Mouse (Mus musculus): ENCODE measurements around the gene Nwd2. TPM values are rescaled to one million over a fixed set of nuclear protein-coding genes. Genes with fewer than 3 reads are reported as not detected.

Gene Nwd2
- polyA plus RNA-seq, 1 experiment from 2014 or later: 26.3 TPM

GRCm38 (mm10) chr5:63735521-63735920 lies 86.6 kb downstream of the Nwd2 start:
- 76% methylated on average over 7 of the region's 7 CpGs for WGBS
- no peak for ATAC-seq (ENCODE audit: low read depth)

DNA sequence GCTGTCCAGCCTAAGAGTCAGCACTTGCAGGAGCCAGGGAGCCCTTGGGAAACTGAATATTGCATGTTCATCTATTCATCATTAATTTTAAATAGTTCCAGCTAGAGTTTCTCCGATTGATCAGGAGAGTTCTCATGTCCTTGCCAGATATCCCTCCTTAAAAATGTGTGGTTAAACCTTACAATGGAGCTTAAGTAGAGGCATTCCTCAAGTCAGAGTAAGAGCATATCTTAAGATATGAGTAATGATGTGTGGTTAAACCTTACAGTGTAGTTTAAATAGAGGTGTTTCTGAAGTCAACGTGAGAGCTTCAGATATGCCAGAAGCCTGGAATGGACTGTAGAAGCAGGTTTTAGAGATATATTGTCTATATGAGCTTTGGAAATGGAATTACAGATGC lies 94.5 kb downstream of the Nwd2 start:
- no peak for ATAC-seq (ENCODE audit: low read depth)
- WGBS: 95% methylated on average over 2 of the region's 2 CpGs
- H3K4me3 ChIP-seq (ENCODE audit: low read depth, low read length): no peak overlapping the region

More at GRCm38 (mm10) chr5:63735521-63735920, 86.6 kb downstream of the Nwd2 start:
- no peak overlapping the region for H3K27ac ChIP-seq (ENCODE audit: low read depth, low read length)
- H3K9me3 ChIP-seq (ENCODE audit: control insufficient read depth, low read length): no peaks in the 10 kb centered on the region
- no peak overlapping the region for H3K4me2 ChIP-seq (ENCODE audit: low read depth, low read length)
- H3K36me3 ChIP-seq (ENCODE audit: control insufficient read depth, insufficient read depth, low read length): no peaks in the 10 kb centered on the region
- no peaks in the 10 kb centered on the region for H3K27me3 ChIP-seq (ENCODE audit: control insufficient read depth, insufficient read depth, low read length)
- H3K9ac ChIP-seq (replicated peaks; ENCODE audit: low read depth, low read length): no peak overlapping the region
- no peak overlapping the region for H3K4me3 ChIP-seq (ENCODE audit: low read depth, low read length)
- H3K4me1 ChIP-seq (ENCODE audit: control insufficient read depth, insufficient read depth, low read length): no peaks in the 10 kb centered on the region

DNA sequence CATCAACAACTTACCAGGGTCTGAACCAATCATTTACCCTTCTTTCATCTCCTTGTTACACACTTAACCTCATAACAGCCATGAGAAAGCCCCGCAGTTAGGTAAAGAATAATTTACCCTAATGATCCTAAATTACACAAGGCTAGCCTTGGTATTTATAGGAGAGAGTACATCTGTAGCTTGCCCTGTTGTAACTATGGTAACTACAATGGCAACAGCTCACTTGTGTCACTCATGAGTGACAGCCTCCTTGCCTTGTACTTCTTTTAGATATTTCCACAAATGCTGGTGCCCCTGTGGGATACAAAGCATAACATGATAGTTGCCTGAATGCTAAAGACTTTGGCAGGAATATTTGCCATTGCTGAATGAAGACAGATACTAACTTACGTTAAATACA lies 99.4 kb downstream of the Nwd2 start:
- Histone ChIP-seq H3K9ac (replicated peaks; ENCODE audit: low read depth, low read length) (no peak overlapping the region), H3K4me2 (ENCODE audit: low read depth, low read length) (no peak overlapping the region), H3K4me3 (ENCODE audit: low read depth, low read length) (no peak overlapping the region), H3K36me3 (ENCODE audit: control insufficient read depth, insufficient read depth, low read length) (no peaks in the 10 kb centered on the region), H3K27ac (ENCODE audit: low read depth, low read length) (no peak overlapping the region), H3K4me1 (ENCODE audit: control insufficient read depth, insufficient read depth, low read length) (no peaks in the 10 kb centered on the region), H3K9me3 (ENCODE audit: control insufficient read depth, low read length) (no peaks in the 10 kb centered on the region), H3K27me3 (ENCODE audit: control insufficient read depth, insufficient read depth, low read length) (no peaks in the 10 kb centered on the region)
- peak; percentile 28; the same call in 1 of the 2 replicates for ATAC-seq (ENCODE audit: low read depth)
- WGBS: 62% methylated on average over 2 of the region's 2 CpGs

More for the DNA sequence above, 94.5 kb downstream of the Nwd2 start:
- H3K9me3 ChIP-seq (ENCODE audit: control insufficient read depth, low read length): no peaks in the 10 kb centered on the region
- no peak overlapping the region for H3K4me2 ChIP-seq (ENCODE audit: low read depth, low read length)
- H3K27me3 ChIP-seq (ENCODE audit: control insufficient read depth, insufficient read depth, low read length): no peaks in the 10 kb centered on the region
- H3K9ac ChIP-seq (replicated peaks; ENCODE audit: low read depth, low read length): no peak overlapping the region
- H3K4me1 ChIP-seq (ENCODE audit: control insufficient read depth, insufficient read depth, low read length): no peaks in the 10 kb centered on the region
- no peak overlapping the region for H3K27ac ChIP-seq (ENCODE audit: low read depth, low read length)
- no peaks in the 10 kb centered on the region for H3K36me3 ChIP-seq (ENCODE audit: control insufficient read depth, insufficient read depth, low read length)

DNA sequence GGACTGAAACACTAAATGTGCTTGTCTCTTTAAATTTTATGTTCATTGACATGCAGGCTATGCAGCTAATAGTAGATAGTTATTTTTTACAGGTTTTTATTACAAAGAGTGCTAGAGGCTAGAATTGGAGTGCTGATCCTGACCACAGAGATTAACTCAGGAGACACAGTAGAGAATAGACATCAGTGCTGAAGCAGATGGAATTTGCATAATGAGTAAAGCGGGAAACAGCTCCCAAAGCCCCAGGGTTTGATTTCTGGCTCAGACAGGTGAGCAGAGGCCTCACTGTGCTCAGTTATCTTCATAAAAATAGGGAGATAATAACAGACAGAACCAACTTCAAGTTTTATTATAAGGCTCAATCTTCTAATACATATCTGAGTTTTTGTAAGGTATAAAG lies 99.9 kb downstream of the Nwd2 start:
- ATAC-seq (ENCODE audit: low read depth): 0 out of 2 replicates have a peak, but pooled peaks have one; percentile 34
- Histone ChIP-seq H3K9me3 (ENCODE audit: control insufficient read depth, low read length) (no peaks in the 10 kb centered on the region), H3K27me3 (ENCODE audit: control insufficient read depth, insufficient read depth, low read length) (no peaks in the 10 kb centered on the region), H3K27ac (ENCODE audit: low read depth, low read length) (no peak overlapping the region), H3K9ac (replicated peaks; ENCODE audit: low read depth, low read length) (no peak overlapping the region), H3K4me1 (ENCODE audit: control insufficient read depth, insufficient read depth, low read length) (no peaks in the 10 kb centered on the region), H3K4me2 (ENCODE audit: low read depth, low read length) (no peak overlapping the region), H3K36me3 (ENCODE audit: control insufficient read depth, insufficient read depth, low read length) (no peaks in the 10 kb centered on the region), H3K4me3 (ENCODE audit: low read depth, low read length) (no peak overlapping the region)
- 59% methylated on average over 1 of the region's 1 CpGs for WGBS

DNA sequence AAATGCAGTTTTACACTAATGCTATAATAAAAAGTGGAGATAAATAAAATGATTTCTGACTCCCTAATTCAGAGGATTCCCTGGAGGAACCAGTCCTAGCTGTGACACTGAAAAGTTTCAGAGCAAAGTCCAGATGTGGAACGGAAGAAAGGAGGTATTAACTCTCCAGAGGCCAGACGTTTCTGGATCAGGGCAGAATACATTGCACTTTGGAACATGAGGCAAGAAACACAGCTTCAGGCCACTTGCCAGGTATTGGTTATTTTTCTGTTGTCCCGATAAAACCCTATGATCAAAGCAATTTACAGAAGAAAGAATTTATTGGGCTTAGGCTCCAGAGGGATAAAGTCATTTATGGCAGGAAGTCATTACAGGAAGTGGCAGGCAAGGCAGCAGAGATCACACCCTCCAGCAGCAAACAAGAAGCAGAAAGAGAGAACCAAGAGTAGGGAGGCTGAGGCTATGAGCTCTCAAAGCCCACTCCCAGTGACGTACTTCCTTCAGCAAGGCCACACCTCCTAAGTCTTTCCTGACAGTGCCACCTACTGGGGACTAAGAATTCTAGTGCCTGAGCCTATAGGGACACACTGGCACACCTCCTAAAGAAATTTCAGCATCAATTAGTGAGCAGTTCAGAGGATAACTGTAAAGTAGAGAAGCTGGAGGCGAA lies 106.3 kb downstream of the Nwd2 start:
- no peak for ATAC-seq (ENCODE audit: low read depth)
- Histone ChIP-seq H3K27me3 (ENCODE audit: control insufficient read depth, insufficient read depth, low read length) (no peaks in the 10 kb centered on the region), H3K4me3 (ENCODE audit: low read depth, low read length) (no peak overlapping the region), H3K9me3 (ENCODE audit: control insufficient read depth, low read length) (no peaks in the 10 kb centered on the region), H3K36me3 (ENCODE audit: control insufficient read depth, insufficient read depth, low read length) (no peaks in the 10 kb centered on the region), H3K4me2 (ENCODE audit: low read depth, low read length) (no peak overlapping the region), H3K9ac (replicated peaks; ENCODE audit: low read depth, low read length) (no peak overlapping the region), H3K27ac (ENCODE audit: low read depth, low read length) (no peak overlapping the region), H3K4me1 (ENCODE audit: control insufficient read depth, insufficient read depth, low read length) (no peaks in the 10 kb centered on the region)
- 67% methylated on average over 5 of the region's 5 CpGs for WGBS

- Histone ChIP-seq H3K4me2 (ENCODE audit: low read depth, low read length) (no peak overlapping the region), H3K9ac (replicated peaks; ENCODE audit: low read depth, low read length) (no peak overlapping the region), H3K9me3 (ENCODE audit: control insufficient read depth, low read length) (no peaks in the 10 kb centered on the region), H3K27ac (ENCODE audit: low read depth, low read length) (no peak overlapping the region), H3K4me1 (ENCODE audit: control insufficient read depth, insufficient read depth, low read length) (no peaks in the 10 kb centered on the region), H3K4me3 (ENCODE audit: low read depth, low read length) (no peak overlapping the region), H3K36me3 (ENCODE audit: control insufficient read depth, insufficient read depth, low read length) (no peaks in the 10 kb centered on the region), H3K27me3 (ENCODE audit: control insufficient read depth, insufficient read depth, low read length) (no peaks in the 10 kb centered on the region)
- ATAC-seq (ENCODE audit: low read depth): no peak
- WGBS: 90% methylated on average over 3 of the region's 3 CpGs
Observed at GRCm38 (mm10) chr5:63755938-63756337, 107.0 kb downstream of the Nwd2 start.

GRCm38 (mm10) chr5:63765886-63766285 lies 117.0 kb downstream of the Nwd2 start:
- Histone ChIP-seq H3K4me2 (ENCODE audit: low read depth, low read length) (no peak overlapping the region), H3K27ac (ENCODE audit: low read depth, low read length) (no peak overlapping the region), H3K4me3 (ENCODE audit: low read depth, low read length) (no peak overlapping the region), H3K9me3 (ENCODE audit: control insufficient read depth, low read length) (no peaks in the 10 kb centered on the region), H3K4me1 (ENCODE audit: control insufficient read depth, insufficient read depth, low read length) (no peaks in the 10 kb centered on the region), H3K27me3 (ENCODE audit: control insufficient read depth, insufficient read depth, low read length) (no peaks in the 10 kb centered on the region), H3K9ac (replicated peaks; ENCODE audit: low read depth, low read length) (no peak overlapping the region), H3K36me3 (ENCODE audit: control insufficient read depth, insufficient read depth, low read length) (no peaks in the 10 kb centered on the region)
- ATAC-seq (ENCODE audit: low read depth): peak; percentile 55; the same call in 1 of the 2 replicates
- WGBS: 89% methylated on average over 4 of the region's 4 CpGs

DNA sequence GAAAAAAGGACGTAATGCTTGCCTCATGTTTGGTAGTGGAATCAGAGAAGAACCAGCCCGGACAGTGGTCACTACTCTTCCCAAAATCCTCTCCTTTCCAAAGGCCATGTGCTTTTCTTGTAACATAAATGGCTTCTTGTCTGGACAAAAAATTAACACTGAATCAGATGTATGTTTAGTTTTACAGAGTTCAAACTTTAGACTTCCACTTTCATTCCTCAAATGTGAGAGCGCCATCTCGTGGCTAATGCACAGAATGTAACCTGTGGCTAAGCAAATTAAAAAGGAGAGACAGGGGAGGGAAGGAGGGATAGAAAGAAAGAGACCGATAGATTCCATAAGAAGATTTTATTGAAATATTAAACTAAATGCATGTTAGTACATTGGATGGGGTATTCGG lies 117.8 kb downstream of the Nwd2 start:
- H3K9ac ChIP-seq (replicated peaks; ENCODE audit: low read depth, low read length): no peak overlapping the region
- WGBS: 44% methylated on average over 6 of the region's 6 CpGs

GRCm38 (mm10) chr5:63767464-63767863 lies 118.6 kb downstream of the Nwd2 start:
- no peak for ATAC-seq (ENCODE audit: low read depth)
- H3K9ac ChIP-seq (replicated peaks; ENCODE audit: low read depth, low read length): no peak overlapping the region
- H3K4me2 ChIP-seq (ENCODE audit: low read depth, low read length): no peak overlapping the region
- no peaks in the 10 kb centered on the region for H3K27me3 ChIP-seq (ENCODE audit: control insufficient read depth, insufficient read depth, low read length)
- no peak overlapping the region for H3K4me3 ChIP-seq (ENCODE audit: low read depth, low read length)
- no peaks in the 10 kb centered on the region for H3K9me3 ChIP-seq (ENCODE audit: control insufficient read depth, low read length)
- H3K27ac ChIP-seq (ENCODE audit: low read depth, low read length): no peak overlapping the region
- no peaks in the 10 kb centered on the region for H3K36me3 ChIP-seq (ENCODE audit: control insufficient read depth, insufficient read depth, low read length)
- H3K4me1 ChIP-seq (ENCODE audit: control insufficient read depth, insufficient read depth, low read length): no peaks in the 10 kb centered on the region
- WGBS: 55% methylated on average over 8 of the region's 8 CpGs

More for the DNA sequence above, 117.8 kb downstream of the Nwd2 start:
- no peak overlapping the region for H3K27ac ChIP-seq (ENCODE audit: low read depth, low read length)
- no peak overlapping the region for H3K4me2 ChIP-seq (ENCODE audit: low read depth, low read length)
- H3K9me3 ChIP-seq (ENCODE audit: control insufficient read depth, low read length): no peaks in the 10 kb centered on the region
- no peaks in the 10 kb centered on the region for H3K4me1 ChIP-seq (ENCODE audit: control insufficient read depth, insufficient read depth, low read length)
- no peak overlapping the region for H3K4me3 ChIP-seq (ENCODE audit: low read depth, low read length)
- H3K36me3 ChIP-seq (ENCODE audit: control insufficient read depth, insufficient read depth, low read length): no peaks in the 10 kb centered on the region
- 0 out of 2 replicates have a peak, but pooled peaks have one; percentile 49 for ATAC-seq (ENCODE audit: low read depth)
- no peaks in the 10 kb centered on the region for H3K27me3 ChIP-seq (ENCODE audit: control insufficient read depth, insufficient read depth, low read length)
